Mouse (Mus musculus): Measurements from ENCODE around the gene Soat2.
A peak's percentile ranks its signal among the peaks of the same experiment; 100 is the strongest.

The Soat2 gene

DNA sequence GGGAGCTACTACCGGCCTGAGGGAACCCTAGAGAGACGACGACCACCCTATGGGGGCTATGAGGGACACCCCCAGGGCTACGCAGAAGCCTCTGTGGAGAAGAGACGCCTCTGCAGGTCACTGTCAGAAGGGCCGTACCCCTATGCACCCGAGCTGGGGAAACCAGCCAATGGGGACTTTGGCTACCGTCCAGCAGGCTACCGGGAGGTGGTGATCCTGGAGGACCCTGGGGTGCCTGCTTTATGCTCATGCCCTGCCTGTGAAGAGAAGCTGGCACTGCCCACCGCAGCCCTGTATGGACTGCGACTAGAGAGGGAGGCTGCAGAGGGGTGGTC lies 38.9 kb upstream of the Soat2 start:
- peak overlapping the region; percentile 71 for H3K4me3 ChIP-seq (replicated peaks; ENCODE audit: low read length)
- no peaks in the 10 kb centered on the region for H3K9me3 ChIP-seq (ENCODE audit: low read length)
- H3K4me1 ChIP-seq (replicated peaks; ENCODE audit: low read depth, low read length), result peaks cover 58% of the 10 kb centered on the region
- peaks cover 20% of the 10 kb centered on the region for H3K27me3 ChIP-seq (ENCODE audit: insufficient read depth, low read length)
- peaks cover 30% of the 10 kb centered on the region for H3K36me3 ChIP-seq (ENCODE audit: insufficient read depth, low read length)
- TF ChIP-seq NANOG (IDR thresholded peaks at IDR 0.05; ENCODE audit: borderline replicate concordance, low read length), result no peak
- no peak for TF ChIP-seq CTCF (conservative IDR thresholded peaks at IDR 0.05; ENCODE audit: low read length)
- TF ChIP-seq POU5F1 (IDR thresholded peaks at IDR 0.05; ENCODE audit: borderline replicate concordance, low read length), result no peak

DNA sequence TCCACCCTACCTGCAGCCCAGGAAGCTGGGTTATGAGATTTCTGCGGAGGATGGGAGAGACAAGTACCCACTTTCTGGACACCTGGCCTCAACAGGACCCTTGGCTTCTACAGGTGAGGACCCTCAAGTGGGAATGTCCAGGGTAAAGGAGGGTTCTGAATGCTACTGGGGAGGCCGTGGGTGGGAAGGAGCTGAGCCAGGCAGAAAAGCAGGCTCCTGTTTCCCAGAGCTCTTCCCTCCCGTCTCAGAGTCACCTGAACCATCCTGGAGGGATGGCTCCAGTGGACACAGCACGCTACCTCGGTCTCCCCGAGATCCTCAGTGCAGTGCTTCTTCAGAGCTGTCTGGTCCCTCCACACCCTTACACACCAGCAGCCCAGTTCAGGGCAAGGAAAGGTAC lies 38.1 kb upstream of the Soat2 start:
- H3K9me3 ChIP-seq (ENCODE audit: low read length), result no peaks in the 10 kb centered on the region
- peaks cover 38% of the 10 kb centered on the region for H3K36me3 ChIP-seq (ENCODE audit: insufficient read depth, low read length)
- peaks cover 14% of the 10 kb centered on the region for H3K27me3 ChIP-seq (ENCODE audit: insufficient read depth, low read length)
- no peak overlapping the region for H3K4me3 ChIP-seq (replicated peaks; ENCODE audit: low read length)
- TF ChIP-seq NANOG (IDR thresholded peaks at IDR 0.05; ENCODE audit: borderline replicate concordance, low read length) (no peak), POU5F1 (IDR thresholded peaks at IDR 0.05; ENCODE audit: borderline replicate concordance, low read length) (no peak), CTCF (conservative IDR thresholded peaks at IDR 0.05; ENCODE audit: low read length) (no peak)
- peaks cover 53% of the 10 kb centered on the region for H3K4me1 ChIP-seq (replicated peaks; ENCODE audit: low read depth, low read length)

DNA sequence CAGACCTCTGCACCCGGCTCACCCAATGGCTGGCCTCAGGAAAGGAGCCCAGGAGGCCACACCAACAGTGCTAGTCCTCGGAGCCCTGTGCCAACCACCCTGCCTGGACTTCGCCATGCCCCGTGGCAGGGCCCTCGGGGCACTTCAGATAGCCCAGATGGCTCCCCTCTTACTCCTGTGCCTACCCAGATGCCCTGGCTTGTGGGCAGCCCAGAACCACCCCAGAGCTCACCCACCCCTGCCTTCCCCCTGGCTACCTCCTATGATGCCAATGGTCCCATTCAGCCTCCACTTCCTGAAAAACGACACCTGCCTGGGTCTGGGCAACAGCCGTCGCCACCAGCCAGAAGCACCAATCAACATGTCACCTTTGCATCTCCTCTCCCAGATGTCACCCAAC lies 37.5 kb upstream of the Soat2 start:
- H3K4me3 ChIP-seq (replicated peaks; ENCODE audit: low read length), result no peak overlapping the region
- peaks cover 8% of the 10 kb centered on the region for H3K27me3 ChIP-seq (ENCODE audit: insufficient read depth, low read length)
- TF ChIP-seq NANOG (IDR thresholded peaks at IDR 0.05; ENCODE audit: borderline replicate concordance, low read length) (no peak), CTCF (conservative IDR thresholded peaks at IDR 0.05; ENCODE audit: low read length) (no peak), POU5F1 (IDR thresholded peaks at IDR 0.05; ENCODE audit: borderline replicate concordance, low read length) (no peak)
- no peaks in the 10 kb centered on the region for H3K9me3 ChIP-seq (ENCODE audit: low read length)
- peaks cover 44% of the 10 kb centered on the region for H3K36me3 ChIP-seq (ENCODE audit: insufficient read depth, low read length)
- peaks cover 50% of the 10 kb centered on the region for H3K4me1 ChIP-seq (replicated peaks; ENCODE audit: low read depth, low read length)

DNA sequence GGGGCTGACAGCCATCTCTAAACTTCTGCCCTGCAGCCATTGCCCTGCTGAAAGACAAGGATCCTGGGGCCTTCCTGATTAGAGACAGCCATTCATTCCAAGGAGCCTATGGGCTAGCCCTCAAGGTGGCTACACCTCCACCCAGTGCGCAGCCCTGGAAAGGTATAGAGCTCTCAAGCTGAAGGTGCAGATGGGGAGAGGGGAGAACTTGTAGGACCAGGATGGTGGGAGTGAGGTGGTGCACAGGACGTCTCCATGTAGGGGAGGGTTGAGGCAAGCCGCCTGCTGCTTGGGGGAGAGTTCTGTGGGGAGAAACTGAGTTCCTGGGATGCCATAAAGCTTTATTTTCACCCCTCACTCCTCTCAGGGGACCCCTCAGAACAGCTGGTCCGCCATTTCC lies 36.7 kb upstream of the Soat2 start:
- peaks cover 41% of the 10 kb centered on the region for H3K4me1 ChIP-seq (replicated peaks; ENCODE audit: low read depth, low read length)
- H3K27me3 ChIP-seq (ENCODE audit: insufficient read depth, low read length), result peaks cover 8% of the 10 kb centered on the region
- H3K36me3 ChIP-seq (ENCODE audit: insufficient read depth, low read length), result peaks cover 53% of the 10 kb centered on the region
- no peaks in the 10 kb centered on the region for H3K9me3 ChIP-seq (ENCODE audit: low read length)
- no peak overlapping the region for H3K4me3 ChIP-seq (replicated peaks; ENCODE audit: low read length)
- TF ChIP-seq CTCF (conservative IDR thresholded peaks at IDR 0.05; ENCODE audit: low read length) (no peak), POU5F1 (IDR thresholded peaks at IDR 0.05; ENCODE audit: borderline replicate concordance, low read length) (no peak), NANOG (IDR thresholded peaks at IDR 0.05; ENCODE audit: borderline replicate concordance, low read length) (no peak)

DNA sequence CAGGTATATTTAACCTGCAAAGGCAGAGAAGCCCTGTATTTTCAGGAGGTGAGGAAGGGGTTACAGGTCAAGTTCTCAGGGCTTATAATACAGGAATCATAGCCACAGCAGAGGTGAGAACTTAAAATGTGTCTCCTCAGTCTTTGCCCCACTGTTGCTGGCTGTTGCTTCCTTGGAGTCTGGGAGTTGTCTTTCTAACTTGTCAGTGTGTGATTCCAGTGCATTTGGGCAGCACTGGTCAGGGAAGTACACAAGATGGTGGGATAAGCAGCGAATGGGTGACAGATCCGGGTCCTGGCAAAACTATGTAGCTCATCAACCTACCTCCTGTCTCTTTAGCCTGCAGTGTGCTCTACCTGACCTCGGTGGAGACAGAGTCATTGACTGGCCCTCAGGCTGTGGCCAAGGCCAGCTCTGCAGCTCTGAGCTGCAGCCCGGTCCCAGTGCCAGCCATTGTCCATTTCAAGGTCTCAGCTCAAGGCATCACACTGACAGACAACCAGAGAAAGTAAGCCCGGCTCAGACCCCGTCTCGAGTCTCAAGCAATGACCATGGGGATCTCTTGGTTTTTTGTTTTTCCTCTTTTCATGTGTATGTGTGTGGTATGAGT lies 35.6 kb upstream of the Soat2 start:
- H3K9me3 ChIP-seq (ENCODE audit: low read length), result no peaks in the 10 kb centered on the region
- H3K27me3 ChIP-seq (ENCODE audit: insufficient read depth, low read length), result peaks cover 8% of the 10 kb centered on the region
- no peak overlapping the region for H3K4me3 ChIP-seq (replicated peaks; ENCODE audit: low read length)
- no peak for TF ChIP-seq POU5F1 (IDR thresholded peaks at IDR 0.05; ENCODE audit: borderline replicate concordance, low read length)
- no peak for TF ChIP-seq NANOG (IDR thresholded peaks at IDR 0.05; ENCODE audit: borderline replicate concordance, low read length)
- TF ChIP-seq CTCF (conservative IDR thresholded peaks at IDR 0.05; ENCODE audit: low read length), result no peak
- H3K36me3 ChIP-seq (ENCODE audit: insufficient read depth, low read length), result peaks cover 63% of the 10 kb centered on the region
- peaks cover 39% of the 10 kb centered on the region for H3K4me1 ChIP-seq (replicated peaks; ENCODE audit: low read depth, low read length)

DNA sequence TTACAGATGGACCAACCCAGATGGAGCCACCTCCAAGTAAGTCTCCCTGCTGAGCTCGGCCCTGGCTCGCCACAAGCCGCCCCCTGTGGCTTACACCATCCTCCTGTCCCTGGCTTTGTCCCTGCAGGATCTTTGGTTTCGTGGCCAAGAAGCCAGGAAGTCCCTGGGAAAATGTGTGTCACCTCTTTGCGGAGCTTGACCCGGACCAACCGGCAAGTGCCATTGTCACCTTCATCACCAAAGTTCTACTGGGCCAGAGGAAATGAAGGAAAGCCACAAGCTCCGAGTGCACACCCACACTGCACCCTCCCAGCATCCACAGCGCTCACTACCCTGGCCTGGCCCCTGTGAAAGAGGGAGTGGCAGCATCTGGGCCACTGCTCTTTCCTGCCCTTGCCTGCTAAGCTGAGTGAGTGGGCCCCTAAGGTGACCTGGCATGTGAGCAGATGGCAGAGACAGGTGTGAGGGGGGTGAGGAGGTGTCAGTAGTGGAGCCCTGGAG lies 34.5 kb upstream of the Soat2 start:
- Histone ChIP-seq H3K27me3 (ENCODE audit: insufficient read depth, low read length) (peaks cover 8% of the 10 kb centered on the region), H3K4me3 (replicated peaks; ENCODE audit: low read length) (peak overlapping the region; percentile 41)
- TF ChIP-seq NANOG (IDR thresholded peaks at IDR 0.05; ENCODE audit: borderline replicate concordance, low read length) (no peak), CTCF (conservative IDR thresholded peaks at IDR 0.05; ENCODE audit: low read length) (no peak), POU5F1 (IDR thresholded peaks at IDR 0.05; ENCODE audit: borderline replicate concordance, low read length) (no peak)

DNA sequence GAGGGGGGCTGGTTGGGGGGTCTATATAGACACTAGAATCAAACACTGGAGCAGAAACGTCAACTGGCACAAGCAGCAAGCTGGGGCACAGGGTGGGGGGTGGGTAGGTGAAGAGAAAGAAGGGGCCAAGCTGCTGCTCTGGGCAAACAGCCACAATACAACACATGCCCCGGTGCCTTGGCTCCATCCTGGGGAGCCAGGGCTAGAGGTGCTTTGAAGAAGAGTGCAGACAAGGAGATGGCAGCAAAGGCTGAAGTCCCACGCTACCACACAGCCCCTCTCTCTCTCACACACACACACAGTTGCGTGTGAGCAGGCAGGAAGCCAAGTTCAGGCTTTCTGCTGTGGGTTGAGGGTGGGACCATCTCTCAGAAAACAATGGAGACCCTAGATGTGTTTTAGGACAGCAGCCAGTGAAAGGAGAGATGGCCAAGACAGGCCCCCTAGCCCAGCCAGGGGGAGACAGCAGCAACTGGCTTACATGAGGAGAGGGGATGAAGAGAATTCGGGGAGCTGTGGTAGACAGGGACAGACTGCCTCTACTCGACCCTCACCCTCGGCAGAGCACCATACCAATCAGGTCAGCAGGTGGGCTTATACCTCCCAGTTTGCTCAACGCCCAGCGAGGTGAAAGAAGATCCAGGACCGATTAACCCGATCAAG lies 33.4 kb upstream of the Soat2 start:
- Histone ChIP-seq H3K4me1 (replicated peaks; ENCODE audit: low read depth, low read length) (peaks cover 34% of the 10 kb centered on the region), H3K9me3 (ENCODE audit: low read length) (no peaks in the 10 kb centered on the region), H3K27me3 (ENCODE audit: insufficient read depth, low read length) (peaks cover under 1% of the 10 kb centered on the region; the same call in 1 of the 2 replicates), H3K36me3 (ENCODE audit: insufficient read depth, low read length) (peaks cover 80% of the 10 kb centered on the region), H3K4me3 (replicated peaks; ENCODE audit: low read length) (no peak overlapping the region)
- TF ChIP-seq CTCF (conservative IDR thresholded peaks at IDR 0.05; ENCODE audit: low read length) (no peak), NANOG (IDR thresholded peaks at IDR 0.05; ENCODE audit: borderline replicate concordance, low read length) (no peak), POU5F1 (IDR thresholded peaks at IDR 0.05; ENCODE audit: borderline replicate concordance, low read length) (no peak)

More for the DNA sequence above, 34.5 kb upstream of the Soat2 start:
- Histone ChIP-seq H3K4me1 (replicated peaks; ENCODE audit: low read depth, low read length) (peaks cover 42% of the 10 kb centered on the region), H3K36me3 (ENCODE audit: insufficient read depth, low read length) (peaks cover 74% of the 10 kb centered on the region), H3K9me3 (ENCODE audit: low read length) (no peaks in the 10 kb centered on the region)

DNA sequence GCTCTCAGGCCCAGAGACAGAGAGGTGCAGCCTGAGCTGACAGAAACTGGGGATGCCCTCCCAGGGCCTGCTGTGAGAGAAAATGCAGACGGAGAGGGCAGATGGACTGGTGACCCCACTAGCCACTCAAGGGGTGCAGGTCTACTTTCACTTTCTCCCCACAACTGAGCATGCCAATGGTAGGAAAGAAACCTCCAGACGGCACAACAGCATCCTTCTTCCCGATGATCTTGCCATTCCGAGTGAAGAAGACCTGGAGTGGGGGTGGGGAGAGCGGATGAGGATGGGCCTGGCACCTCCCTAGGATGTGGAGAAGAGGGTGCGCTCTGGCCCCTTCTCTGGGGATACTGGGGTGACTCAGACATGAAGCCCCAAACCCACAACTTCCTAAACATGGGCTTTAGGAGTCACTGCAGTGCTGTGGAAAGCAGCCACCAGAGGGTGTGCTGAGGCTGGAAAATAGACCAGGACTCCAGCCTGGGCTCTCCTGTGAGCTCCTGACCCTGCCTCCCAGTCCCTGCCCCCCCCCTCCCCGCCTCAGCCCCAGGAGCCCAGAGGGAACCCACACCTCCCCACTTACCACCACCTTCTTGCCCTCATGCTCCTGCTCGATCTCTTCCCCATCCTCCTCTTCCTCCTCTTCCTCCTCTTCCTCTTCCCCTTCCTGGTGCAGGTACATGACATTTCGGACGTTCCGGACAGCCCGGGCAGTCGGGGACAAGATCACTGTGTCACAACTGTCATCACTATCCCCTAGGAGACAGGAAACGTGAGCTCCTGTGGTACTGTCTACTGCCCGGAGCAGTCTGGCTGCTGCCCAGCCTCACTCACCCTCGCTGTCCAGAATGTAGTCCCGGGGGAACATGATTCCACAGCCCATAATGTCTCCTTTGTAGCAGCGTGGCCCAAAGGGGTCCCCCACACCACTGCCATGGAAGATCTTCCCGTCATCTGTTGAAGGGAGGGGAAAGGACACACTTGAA lies 32.6 kb upstream of the Soat2 start:
- Histone ChIP-seq H3K4me1 (replicated peaks; ENCODE audit: low read depth, low read length) (peaks cover 34% of the 10 kb centered on the region), H3K9me3 (ENCODE audit: low read length) (no peaks in the 10 kb centered on the region), H3K27me3 (ENCODE audit: insufficient read depth, low read length) (no peaks in the 10 kb centered on the region; the same call in 1 of the 2 replicates), H3K36me3 (ENCODE audit: insufficient read depth, low read length) (peaks cover 85% of the 10 kb centered on the region), H3K4me3 (replicated peaks; ENCODE audit: low read length) (no peak overlapping the region)
- TF ChIP-seq CTCF (conservative IDR thresholded peaks at IDR 0.05; ENCODE audit: low read length) (no peak; the same call in 1 of the 2 replicates), POU5F1 (IDR thresholded peaks at IDR 0.05; ENCODE audit: borderline replicate concordance, low read length) (no peak), NANOG (IDR thresholded peaks at IDR 0.05; ENCODE audit: borderline replicate concordance, low read length) (no peak)
